Mouse (Mus musculus): Measurements from ENCODE around the gene Arhgap11a.

Arhgap11a gene

GRCm38 (mm10) chr2:113817681-113818606 lies 30.5 kb downstream of the Arhgap11a start:
- DNase-seq: no peak

GRCm38 (mm10) chr2:113807640-113808039 lies 40.8 kb downstream of the Arhgap11a start:
- peak; percentile 64 for DNase-seq

DNA sequence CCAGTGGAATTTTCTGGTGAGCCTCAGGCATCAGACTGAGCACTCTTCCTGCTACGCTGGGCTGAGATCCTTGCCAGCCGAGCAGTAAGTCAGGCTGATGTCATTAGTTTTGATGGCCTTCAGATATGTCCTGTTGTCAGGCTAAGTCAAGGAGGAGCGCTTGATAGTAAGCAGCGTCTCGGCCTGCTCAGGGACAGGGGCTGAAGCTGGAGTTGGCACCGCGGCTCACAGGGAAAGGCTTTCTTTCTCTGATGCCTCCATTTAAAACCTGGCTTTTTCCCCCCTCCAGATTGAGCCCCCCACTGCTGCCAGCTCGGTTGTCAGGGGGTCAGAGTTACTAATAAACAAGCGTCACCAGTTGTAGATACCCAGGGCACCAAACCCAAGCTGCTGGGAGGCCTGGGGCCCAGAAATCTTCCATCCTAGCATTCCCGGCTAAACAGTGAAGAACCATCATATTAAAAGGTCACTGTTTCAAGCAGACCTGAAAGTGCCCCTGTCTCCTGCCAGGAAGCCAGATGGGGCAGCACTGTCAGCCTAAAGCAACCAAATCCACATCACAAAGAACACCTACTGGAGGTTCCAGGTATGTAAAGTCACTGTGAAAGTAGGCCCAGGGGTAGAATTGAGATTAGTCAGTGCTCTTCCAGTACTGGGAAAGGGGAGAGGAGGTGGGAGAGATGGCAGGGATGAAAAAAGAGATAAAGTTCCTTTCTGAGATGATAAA lies 41.4 kb downstream of the Arhgap11a start:
- no peak for DNase-seq

DNA sequence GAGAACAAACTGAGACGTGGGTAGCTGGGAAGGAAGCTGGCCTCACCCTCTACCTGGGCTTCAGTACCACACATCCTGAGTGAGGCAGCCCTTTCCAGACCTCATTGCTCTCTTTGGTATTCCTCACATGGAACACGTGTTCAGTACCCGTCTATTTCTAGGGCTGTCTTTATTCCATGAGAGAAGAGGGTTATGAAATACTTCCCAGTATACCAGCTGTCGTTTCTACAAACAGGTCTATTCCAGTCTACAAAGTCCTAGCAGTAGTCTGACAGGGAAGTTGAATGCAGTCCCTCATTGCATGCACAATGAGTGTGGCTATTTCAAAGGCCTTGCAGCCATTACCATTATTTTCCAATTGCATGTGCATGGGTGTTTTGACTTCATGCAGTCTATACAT lies 42.7 kb downstream of the Arhgap11a start:
- DNase-seq: no peak

DNA sequence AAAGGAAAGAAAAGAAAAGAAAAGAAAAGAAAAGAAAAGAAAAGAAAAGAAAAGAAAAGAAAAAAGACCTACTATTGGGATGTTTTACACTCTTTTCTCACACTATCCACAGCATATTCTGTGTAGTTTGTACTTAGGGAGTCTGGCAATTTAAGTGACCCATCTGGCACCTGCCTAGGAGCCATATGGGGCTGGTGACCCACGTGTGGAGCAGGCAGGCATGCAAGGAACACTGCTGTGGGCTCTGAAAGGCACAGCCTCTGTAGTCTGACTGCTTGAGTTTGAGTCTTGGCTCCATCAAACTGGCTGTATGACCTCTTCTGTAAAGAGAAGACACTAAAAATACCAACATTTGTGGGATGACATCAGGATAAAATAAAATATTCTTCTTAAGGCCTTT lies 44.7 kb downstream of the Arhgap11a start:
- DNase-seq: no peak

GRCm38 (mm10) chr2:113800846-113801245 lies 47.6 kb downstream of the Arhgap11a start:
- DNase-seq: no peak

GRCm38 (mm10) chr2:113798605-113799004 lies 49.9 kb downstream of the Arhgap11a start:
- no peak for DNase-seq

- no peak for DNase-seq
These were observed 53.3 kb downstream of the Arhgap11a start for GRCm38 (mm10) chr2:113795186-113795585.

- DNase-seq: no peak
These were observed 54.9 kb downstream of the Arhgap11a start for GRCm38 (mm10) chr2:113793521-113793920.

DNA sequence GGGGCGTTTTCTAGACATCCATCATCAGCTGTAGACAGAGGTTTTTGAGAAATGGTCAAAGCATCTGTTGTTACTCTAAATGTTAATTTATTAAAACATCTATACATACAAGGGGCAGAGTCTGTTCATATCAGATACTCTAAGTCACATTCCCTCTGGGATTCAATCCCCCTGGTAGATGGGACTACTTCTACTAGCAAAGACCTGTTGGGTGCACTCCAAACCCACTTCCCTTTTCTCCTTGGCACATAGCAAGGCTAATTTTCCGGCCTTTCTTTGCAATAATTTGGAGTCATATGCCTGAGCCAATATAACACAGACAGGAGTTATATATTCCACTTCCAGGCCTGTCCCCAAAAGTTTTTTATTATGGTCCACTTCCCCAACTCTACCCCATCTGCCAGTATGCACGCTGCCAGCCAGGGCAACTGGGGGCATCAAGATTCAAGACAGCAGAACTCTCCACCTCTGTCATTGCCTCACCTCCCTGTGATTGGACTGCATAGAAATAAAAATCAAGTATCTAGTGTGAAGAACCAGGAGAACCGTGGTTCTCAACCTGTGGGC lies 59.6 kb downstream of the Arhgap11a start:
- no peak for DNase-seq

DNA sequence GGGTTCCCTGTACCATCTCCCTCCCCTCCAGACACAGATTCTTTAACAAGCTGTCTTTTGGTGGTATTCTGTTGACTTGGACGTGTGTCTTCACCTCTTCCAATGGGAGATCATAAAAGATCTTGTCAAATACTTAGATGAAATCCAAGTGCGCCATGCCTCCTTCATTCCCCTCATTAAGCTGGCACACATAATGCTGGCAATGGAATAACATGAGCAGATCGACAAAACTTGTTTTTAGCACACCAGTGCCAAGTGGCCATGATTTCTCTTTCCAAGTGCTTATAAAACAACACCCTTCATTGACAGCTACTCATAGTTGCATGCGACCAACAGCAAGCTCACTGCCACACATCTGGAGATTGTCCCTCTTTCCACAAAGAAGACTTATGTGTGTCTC lies 60.6 kb downstream of the Arhgap11a start:
- no peak for DNase-seq

DNA sequence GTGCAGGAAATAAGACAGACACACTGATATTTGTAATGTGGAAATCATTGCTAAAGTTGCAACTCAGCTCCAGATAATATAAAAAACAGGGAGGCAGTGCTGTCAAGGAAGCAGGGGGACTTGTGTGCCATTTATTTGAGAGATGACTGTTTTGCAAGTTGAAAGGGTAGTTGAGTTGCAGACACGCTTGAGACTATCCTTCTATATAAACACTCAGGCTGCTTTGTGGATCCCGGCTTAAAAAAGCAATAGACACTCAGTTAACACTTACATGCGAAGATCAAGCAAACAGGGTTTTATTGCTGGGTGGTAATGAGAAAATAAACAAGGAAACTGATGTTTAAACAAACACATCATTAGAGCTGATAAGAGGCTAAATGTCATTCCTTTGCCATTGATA lies 63.6 kb downstream of the Arhgap11a start:
- DNase-seq: no peak

DNA sequence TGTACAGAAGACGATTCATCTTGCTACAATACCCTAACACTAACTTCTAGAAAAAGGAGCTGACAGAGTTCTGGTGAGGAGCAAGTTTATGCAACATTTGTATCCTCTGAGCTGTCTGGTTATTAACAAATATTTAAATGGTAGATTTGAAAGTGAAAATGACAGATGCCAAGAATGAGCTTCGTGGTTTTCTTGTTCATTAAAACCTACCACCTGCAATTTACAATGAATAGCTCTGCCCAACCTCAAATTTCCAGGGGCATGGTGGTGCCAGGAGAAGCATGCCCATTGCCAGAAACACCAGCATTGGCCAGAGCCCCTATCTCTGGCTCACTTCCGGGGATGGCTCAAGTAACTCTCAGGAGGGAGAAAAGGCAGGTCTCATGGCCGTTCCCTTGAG lies 66.9 kb downstream of the Arhgap11a start:
- no peak for DNase-seq
